Mouse (Mus musculus) testis, postnatal 14 days (tissue): ENCODE measurements around the gene Zfhx2.

ENCODE experiments used
- DNase-seq: peaks from one replicate; pipeline ENCODE4 v3.0.0; 2021; ENCODE audit warnings: low spot score

Zfhx2 gene

DNA sequence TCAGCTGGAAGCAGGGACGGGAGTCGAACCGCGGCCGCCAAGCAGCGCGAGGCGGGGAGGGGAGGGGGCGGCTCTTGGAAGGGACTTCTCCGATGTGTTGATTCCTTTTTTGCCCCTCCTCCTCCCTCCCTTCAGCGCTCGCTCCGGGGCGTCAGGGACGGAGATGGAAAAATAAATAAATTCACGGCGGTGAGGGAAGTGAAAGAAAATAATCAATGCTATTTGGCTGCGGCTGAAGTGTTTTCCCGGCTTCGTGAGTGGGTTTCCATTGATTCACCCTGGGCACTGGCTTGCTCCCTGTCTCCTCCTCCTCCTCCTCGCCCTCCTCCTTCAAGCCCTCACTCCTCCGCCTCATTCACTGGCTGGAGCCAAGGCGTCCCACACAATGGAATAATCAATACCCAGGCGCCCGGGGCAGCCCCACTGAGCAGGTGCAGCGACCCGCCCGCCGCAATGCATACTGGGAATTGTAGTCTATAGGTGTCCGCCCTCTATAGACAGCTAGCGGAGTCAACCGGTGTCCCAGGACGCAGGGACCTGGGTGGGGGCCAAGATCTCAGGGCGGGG, at the start of gene Zfhx2:
TSS of gene Zfhx2 (minus strand) at position 314 of the 567 bp plus-strand sequence.
- peak; percentile 94 for DNase-seq

DNA sequence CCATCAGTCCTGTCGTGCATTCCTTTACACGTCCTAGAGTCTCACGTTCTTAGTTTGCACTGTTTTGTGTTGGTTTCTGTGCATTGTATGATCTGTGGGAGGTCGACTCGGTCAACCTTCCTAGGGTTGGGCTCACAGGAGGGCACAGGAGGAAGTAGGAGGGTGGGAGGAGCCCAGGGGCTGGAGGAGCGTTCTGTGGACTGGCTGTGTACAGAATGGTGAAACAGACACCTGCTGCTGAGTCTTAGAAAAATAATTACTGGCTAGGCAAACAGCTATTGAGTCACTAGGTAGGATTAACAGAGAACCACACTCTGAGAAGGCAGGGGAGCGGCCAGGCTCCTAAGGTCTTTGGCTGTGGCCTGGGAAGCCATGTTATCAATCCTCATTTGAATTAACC, 47.2 kb upstream of the Zfhx2 start:
- no peak for DNase-seq

DNA sequence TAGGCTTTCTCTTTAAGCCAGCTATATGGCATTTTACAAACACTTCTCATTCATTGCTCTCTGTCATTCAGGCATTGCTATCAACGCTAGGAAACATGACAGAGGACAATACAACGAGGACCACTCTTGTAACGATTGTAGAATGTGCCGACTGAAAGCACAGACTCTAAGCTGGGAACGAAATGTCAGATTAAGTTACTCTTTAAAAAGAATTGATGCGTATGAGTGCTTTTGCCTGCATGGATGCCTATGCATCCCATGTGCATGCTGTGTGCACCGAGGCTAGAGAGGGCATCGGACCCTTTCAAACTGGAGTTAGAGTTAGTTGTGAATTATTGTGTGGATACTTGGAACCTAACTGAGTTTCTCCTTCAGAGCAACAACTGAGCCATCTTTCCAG, 43.6 kb upstream of the Zfhx2 start:
- DNase-seq = no peak

DNA sequence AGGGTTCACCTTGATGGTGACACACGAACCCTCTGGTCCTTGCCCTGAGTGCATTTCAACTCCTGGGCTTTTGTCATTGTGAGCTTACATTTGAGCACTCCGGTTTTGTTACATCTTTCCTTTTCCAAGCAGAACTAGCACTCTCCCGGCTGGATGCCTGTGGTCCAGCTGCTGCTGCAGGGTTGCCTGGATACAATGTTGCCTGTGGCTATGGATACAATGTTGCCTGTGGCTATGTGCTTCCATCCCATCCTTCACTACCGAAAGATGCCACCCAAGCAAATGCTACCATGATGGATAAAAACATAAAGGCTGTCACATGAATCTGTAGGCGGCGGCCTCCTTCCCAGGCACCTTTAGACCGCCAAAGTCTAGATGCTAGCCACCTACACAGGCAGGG, 34.4 kb upstream of the Zfhx2 start:
- DNase-seq = peak; percentile 75

DNA sequence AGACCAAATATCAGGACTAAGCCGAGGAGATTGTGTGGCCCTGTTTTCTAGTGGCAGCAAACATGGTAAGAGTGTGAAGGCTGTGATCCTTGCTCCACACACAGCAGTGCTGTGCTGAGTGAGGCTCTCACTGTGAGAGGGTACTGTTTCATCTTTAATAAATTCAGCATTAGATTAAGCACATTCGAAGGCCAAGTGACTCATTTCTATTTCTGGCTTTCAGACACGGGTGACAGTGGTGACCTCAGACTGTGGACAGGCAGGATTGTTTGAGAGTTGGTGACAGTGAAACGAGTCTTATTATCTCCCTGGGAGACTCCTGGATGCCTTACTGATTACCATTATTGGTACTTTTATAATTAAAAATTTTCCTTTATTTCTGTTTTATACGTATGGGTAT, 33.6 kb upstream of the Zfhx2 start:
- no peak for DNase-seq

DNA sequence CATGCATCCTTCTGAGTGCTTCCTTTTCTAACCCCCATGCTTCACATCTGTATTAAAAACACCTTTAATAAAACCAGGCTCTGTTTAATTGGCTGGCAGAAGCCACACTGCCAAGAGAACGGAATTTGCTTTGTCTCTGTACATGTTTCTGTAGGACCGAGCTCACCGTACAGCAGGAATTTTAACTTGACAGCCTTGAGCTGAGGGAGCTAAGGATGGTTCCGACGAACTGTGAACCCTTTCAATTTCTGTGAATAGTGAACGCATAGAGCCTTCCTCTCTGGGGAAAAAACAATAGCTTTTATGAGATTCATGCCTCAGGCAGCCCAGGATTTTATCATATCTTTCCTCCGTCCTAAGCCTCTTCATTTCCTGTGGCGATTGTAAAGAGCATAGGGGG, 30.2 kb upstream of the Zfhx2 start:
- DNase-seq = no peak

DNA sequence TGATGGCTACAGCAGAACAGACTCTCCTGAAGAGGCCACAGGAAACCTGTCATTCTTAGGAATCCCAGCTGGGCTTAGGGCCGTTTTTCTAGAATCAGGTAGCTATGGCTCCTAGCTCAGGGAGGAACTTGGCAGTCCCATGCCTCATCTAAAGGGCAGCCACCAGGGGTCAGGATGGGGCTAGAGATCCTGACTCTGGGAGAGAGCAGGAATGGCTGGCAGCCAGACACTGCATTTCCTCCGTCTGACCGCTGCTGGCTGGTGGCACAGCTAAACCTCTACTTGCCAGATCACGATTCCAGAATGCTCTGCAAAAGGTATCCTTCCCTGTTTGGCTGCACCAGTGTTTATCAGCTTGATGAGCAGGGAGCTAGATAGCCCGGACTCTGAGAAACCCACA, 29.8 kb upstream of the Zfhx2 start:
- DNase-seq = peak; percentile 60

DNA sequence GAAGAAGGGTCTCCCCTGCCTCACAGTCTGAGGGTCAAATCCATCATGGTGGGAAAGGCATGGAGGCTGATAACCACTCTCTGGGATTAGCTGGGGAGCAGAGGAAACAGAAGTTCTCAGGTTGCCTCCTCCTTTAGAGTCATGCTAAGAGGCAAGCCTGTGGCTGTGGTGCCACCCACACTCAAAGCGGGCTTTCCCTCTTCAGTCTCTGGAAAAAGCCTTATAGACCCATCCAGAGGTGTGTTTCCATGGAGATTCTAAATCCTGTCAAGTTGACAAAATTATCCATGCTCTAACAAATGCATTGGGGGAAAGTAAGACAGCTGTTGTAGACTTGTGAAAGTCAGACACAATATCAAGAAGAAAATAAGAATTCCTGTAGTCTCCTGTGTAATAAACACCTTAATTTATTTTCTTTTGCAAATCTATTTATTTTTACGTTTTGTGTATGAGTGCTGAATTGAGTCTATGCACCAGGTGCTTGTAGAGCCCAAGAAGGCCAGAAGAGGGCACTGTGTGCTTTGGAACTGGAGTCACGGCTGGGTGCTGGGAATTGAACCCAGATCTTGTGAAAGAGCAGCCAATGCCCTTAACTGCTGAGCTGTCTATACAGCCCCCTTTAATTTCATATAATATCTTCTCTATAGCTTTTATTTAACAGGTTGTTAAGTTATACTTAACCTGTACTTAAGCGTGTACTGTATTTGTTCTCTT, 27.5 kb upstream of the Zfhx2 start:
- no peak for DNase-seq

DNA sequence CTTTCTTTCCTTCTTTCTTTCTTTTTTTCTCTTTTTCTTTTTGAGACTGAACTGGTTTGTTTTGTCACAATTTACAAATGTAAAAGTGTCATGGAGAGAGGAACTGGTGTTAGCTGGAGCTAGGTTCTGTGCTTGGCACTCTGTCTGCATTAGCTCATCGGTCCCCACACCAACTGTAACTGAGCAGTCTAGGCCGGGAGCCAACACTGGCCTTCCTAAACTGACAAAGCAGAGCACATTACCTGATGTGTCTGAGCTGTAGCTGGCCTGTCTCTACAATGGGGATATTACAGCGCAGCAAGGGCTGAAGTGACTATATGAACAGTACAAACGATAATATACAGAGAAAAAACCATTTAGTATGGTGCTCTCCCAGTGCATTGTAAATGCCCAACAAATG, 26.7 kb upstream of the Zfhx2 start:
- DNase-seq = no peak

DNA sequence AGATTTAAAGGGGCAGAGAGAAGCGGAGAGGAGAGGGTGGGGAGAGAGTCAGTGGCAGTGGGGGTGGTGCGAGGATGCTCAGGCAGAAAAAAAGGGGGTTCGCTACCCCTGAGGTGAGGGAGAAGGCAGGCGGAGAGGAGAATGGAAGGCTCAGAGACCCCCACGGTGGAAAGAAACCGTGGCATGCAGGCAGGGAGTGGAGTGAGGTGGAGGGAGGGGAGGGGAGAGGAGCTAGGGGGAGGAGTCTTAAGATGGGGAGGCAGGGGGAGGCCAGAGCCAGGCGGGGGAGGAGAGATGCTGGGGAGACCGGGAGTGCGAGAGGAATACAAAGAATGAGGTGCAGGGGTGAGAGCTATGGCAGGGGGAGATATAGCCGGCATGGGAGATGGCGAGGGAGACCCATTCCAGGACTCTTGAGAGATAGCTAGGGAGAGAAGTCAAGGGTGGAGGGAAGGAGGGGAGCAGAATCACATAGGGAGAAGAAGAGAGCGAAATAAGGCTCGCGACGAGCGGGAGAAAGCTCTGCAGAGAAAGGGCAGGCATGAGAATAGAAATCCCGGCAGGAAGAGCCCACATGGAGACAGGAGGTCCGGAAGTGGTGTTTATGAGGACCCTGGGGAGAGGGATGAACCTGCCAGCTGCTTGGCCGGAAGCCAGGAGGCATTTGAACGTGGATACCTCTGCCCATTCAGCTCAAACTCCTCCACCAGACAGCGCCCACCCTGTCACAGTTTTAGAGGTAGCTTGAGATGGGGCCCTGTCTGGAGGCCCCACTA, 24.5 kb upstream of the Zfhx2 start, which contains the start of gene Jph4:
TSS of gene Jph4 (minus strand) at position 511 of the 776 bp plus-strand sequence.
- DNase-seq = no peak

DNA sequence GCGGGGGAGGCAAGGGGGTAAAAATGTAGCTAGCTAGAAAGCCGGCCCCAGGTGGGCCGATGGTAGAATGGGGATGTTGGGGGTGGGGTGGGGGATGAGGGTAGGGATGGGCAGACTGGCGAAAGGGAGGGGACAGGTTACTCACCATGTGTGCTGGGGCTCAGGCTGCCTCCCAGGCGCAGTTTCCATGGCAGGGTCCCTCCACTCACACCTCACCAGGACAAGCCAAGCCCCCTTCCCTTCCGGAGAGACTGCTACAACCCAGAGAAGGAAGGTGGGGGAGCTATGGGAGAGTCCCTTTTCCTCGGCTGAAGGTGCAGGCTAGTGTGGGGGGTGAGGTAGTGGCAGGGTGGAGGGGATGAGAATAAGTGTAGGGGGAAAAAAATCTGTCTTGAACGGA, 23.7 kb upstream of the Zfhx2 start:
- DNase-seq = no peak

DNA sequence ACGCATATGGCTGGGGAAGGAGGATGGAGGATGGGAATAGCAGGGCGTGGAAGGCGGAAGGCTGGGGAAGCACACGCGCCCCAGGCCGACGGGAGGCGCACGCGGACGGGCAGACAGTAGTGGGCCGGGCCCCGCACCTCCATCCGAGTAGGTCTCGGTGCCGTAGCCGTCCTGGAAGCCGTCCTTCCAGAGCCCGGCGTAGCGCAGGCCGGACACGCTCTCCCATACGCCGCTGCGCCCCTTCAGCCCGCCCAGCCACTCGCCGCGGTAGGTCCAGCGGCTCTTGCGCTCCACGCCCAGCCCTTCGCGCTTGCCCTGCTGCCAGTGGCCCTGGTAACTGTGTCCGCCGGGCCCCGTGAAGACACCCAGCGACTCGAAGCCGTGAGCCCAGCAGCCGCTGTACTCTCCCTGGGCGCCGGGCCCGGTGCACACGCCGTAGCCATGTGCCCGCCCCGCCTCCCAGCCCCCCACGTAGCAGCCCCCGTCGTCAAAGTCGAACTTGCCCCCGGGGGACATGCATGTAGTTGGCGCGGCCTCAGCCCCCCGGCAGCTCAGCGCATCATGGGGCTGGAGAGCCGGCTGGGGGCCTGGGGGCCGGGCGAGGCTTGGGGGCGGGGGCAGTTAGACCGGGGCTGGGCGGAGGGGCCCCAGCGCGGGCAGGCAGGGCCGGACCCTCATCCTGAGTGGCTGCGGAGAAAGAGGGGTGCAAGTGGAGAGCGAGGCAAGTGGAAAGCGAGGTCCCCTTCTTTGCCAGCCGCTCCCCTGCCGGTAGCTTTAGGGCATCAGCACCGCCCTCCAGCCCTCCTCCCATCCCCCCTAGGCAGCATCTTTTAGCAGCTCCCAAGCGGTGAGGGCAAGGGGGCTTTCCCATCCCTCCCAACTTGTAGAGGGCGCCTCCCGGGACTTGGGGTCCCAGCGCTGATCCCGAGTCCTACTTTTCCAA, 22.9 kb upstream of the Zfhx2 start:
- no peak for DNase-seq

DNA sequence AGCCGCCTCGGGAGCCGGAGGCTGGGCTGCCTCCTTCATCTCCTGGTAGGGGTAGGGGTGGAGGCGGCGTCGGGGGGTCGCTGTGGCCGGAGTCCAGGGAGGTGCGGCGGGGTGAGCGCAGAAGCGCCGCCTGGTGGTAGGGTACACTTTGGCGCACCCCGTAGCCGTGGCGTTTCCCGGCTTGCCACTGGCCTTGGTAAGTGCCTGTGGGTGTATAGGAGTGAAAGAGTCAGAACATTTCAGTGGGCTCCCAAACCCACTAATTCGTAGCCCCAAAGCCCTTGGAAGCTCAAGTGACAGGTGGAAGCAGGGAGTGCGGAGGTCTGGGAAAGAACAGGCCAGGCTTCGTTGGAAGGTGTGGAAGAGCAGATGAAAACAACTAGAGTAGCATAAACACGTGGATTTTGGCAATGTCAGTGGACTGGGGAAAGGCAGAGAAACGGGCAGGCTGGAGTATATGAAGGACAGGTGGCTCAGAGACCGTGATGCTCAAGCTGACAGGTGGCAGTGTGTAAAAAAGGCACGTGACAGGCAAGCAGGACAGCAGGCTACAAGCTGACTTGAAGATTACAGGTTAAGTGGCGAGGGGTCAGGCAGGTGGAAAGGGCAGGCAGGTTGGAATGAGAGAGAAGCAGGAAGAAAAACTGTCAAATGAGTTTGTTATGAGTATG, 22.0 kb upstream of the Zfhx2 start:
- no peak for DNase-seq

DNA sequence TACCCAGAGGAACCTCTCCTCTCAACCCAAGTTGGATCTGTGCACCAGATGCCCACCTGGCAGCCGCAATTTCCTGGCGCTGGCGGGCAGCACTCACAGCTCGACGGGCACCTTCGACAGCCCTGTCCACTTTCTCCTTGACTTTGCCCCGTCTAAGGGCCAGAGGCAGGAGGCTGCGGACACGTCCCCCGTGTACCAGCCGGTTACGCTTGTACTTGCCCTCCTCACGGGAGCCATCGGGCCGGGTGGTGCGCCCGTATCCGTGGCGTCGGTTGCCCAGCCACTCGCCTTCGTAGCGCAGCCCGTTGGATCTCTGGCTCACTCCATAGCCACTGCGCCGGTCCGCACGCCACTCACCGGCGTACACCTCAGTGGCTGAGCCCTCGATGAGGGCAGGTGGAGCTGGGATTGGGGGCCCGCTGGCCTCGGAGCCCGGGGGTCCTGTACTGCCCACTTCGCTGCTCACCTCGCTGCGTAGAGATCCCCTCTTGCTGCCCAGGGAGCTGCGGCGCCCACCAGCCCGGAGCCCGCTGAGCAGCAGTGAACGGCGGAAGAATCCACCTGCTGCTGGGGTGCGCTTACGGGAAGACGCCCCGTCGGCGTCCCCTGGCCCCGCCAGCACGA, 21.3 kb upstream of the Zfhx2 start:
- no peak for DNase-seq

DNA sequence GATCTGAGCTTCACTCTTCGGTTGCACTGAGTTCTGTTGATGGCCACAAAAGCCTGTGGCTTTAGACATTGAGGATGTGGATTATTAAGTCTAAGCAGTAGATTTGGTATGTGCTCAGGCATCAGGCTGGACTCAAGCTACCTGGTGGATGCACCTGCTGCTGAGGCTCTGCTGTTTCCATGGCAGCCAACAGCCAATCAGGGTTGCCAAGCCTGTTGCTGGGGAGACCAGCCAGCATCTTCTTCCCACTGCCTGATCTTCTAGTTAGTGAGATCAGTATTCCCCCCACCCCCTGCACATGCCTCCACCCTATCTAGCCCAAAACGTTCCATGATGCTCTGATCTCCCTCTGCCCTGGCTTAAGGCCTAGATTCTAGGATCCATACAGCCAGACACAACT, 19.6 kb upstream of the Zfhx2 start:
- DNase-seq = no peak

DNA sequence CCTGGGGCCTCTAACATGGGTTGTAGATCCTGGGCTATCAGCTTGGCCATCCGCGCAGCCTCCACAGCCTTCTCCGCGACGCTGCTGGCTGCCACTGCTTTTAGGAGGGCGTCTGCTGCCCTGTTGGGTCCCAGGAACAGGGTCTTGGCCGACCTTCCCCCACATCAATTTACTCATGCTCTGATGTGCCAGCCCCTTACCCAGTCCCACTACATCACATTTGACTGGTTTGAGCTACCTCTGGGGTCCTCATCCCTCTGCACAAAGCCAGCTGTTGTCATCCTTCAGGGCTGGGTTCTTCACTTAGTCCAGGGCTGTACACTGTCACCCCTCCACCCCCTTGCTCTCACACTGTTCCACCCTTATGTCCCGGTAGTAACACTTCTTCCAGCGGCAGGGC, 18.0 kb upstream of the Zfhx2 start:
- DNase-seq = no peak

DNA sequence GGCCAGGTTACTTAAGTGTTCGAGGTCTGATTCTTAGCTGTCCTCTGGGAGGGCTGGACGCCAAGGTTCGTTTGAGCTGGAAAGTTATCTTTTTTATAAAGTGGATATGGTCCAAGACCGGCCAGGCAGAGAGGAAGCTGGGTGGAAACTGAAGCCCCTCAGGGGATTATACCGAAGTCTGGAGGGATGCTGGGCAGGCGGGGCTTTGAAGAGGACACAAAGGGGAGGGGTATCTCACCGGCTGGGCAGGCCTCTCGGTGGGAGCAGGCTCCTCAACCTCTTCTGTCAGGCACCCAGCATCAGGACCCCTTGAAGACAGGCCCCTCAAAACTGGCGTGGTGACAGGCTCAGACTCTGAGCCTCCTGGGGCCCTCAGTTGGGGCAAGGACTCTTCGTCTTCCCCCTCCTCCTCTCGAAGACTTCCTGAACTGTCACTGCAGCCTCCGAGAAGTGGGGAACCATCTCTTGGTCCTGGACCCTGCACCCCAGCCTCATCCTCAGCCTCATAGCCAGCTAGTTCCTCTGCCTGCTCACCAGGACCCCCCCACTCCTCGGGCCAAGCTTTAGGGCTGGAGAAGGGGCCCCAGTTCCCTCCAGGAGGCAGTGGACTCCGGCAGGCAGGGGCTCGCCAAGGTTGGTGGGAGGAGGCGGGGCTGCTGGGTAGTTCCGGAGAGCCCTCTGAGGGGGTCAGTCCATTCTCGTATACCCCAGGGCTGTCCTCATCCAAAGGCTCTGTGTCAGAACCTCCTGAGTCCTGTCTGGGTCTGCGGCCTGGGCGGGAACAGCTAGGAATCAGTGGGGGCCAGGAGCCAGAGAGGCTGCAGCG, 17.1 kb upstream of the Zfhx2 start:
- no peak for DNase-seq

DNA sequence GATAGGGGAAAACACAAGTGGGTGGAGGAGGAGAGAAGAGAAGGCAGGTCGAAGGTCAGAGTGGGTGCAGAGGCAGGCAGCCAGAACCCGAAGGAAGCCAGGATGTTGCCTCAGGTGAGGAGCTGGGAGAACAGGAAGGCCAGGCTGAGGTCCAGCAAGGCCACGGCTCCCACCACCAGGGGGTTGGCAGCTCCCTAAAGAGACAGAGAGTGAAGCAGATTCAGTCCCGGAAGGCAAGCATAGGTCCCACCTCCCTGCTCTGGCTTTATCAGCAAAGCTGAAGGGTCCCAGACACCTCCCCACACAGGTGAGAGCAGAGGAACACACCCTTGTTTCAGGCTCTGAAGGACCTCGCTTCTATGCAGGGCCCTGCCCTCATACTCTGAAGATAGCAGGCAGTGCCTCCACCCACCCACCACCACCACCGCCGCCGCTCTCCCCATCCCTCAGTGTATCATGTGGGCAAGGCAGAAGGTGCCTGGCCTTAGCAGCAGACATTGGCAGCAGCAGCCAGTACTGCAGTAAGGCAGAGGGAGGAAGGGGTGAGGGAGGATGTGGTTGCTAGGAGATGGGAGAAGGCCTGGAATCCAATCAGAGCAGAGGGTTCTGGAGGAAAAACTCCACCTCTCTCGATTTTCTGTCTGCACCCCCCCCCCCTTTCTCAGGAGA, 16.2 kb upstream of the Zfhx2 start:
- DNase-seq = no peak

DNA sequence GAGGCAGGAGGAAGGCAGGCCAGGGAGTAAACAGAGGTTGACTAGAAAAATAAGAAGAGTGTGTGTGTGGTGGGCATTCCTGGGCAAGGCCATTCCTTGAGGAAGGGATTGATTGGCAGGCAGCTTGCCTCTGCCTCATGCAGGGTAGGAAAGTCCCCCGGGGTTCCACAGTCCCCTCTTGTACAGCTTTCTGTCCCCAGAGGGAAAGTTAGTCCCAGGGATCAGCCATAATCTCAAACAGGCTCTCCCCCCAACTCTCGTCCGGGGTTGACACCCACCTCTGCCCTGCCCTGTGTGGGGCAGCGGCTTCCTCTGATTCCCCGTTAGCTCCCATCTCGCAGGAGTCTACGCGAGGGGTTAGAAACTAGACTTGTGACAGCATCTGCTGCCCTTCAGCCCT, 14.9 kb upstream of the Zfhx2 start:
- no peak for DNase-seq
